Mouse (Mus musculus) kidney, embryonic 14.5 days (tissue): ENCODE data around the gene Phldb2. TPM values are rescaled to one million over a fixed set of nuclear protein-coding genes. Genes with fewer than 3 reads are reported as not detected.

ENCODE experiments used
- ATAC-seq: fragments of 200-750 bp; cut with Nextera tagmentation; 2 replicates; pipeline ENCODE4 v1.8.0; 2017; ENCODE audit warnings: moderate number of reproducible peaks, mild to moderate bottlenecking, moderate TSS enrichment, moderate library complexity; ENCODE audit not compliant: low FRiP score, low TSS enrichment
- H3K27ac ChIP-seq: fragments of 300-500 bp; sonication (generic); 2 replicates; pipeline ENCODE4 v1.5.1; 2014; ENCODE audit warnings: low read depth, mild to moderate bottlenecking, low read length, moderate library complexity, mixed read lengths
- H3K27me3 ChIP-seq: fragments of 300-500 bp; sonication (generic); 2 replicates; pipeline ENCODE4 v1.6.1; 2014; ENCODE audit warnings: mild to moderate bottlenecking, low read length; ENCODE audit not compliant: control insufficient read depth, insufficient read depth
- H3K36me3 ChIP-seq: fragments of 300-500 bp; sonication (generic); 2 replicates; pipeline ENCODE4 v1.6.1; 2014; ENCODE audit warnings: low read length, mixed read lengths; ENCODE audit not compliant: control insufficient read depth, insufficient read depth
- H3K4me1 ChIP-seq: fragments of 300-500 bp; sonication (generic); 2 replicates; pipeline ENCODE4 v1.6.1; 2014; ENCODE audit warnings: low read length, mixed read lengths; ENCODE audit not compliant: control insufficient read depth, insufficient read depth
- H3K4me2 ChIP-seq: fragments of 300-500 bp; sonication (generic); replicated peaks from 2 replicates; pipeline ENCODE4 v1.6.1; 2014; ENCODE audit warnings: low read depth, mild to moderate bottlenecking, low read length
- H3K4me3 ChIP-seq: fragments of 300-500 bp; sonication (generic); 2 replicates; pipeline ENCODE4 v1.5.1; 2014; ENCODE audit warnings: mild to moderate bottlenecking, low read length
- H3K9ac ChIP-seq: fragments of 300-500 bp; sonication (generic); 2 replicates; pipeline ENCODE4 v1.6.1; 2014; ENCODE audit warnings: low read depth, mild to moderate bottlenecking, low read length, moderate library complexity
- H3K9me3 ChIP-seq: fragments of 300-500 bp; sonication (generic); 2 replicates; pipeline ENCODE4 v1.6.1; 2016; ENCODE audit warnings: low read length; ENCODE audit not compliant: control insufficient read depth
- WGBS: fragments of 180-500 bp; shearing (Covaris S2); extraction: QIAGEN DNeasy Blood & Tissue Kit; methylation state at CpG from one replicate; pipeline ENCODE4 v1.1.7; 2014; 5-methylcytosine and 5-hydroxymethylcytosine counted together
- polyA plus RNA-seq: library from polyadenylated mRNA; unstranded; fragments of >200 nt; fragmentation: Nextera tagmentation; extraction: Ambion mirVana; gene quantifications from 2 replicates; pipeline ENCODE4 v1.2.1, GENCODE M21; 2014

Gene Phldb2
- polyA plus RNA-seq, 1 experiment from 2014 or later, result 79.3 TPM

GRCm38 (mm10) chr16:45810155-45810554 is 143.2 kb downstream of the Phldb2 start:
- Histone ChIP-seq H3K27ac (peak overlapping the region; percentile 15; the same call in 1 of the 2 replicates), H3K9me3 (no peaks in the 10 kb centered on the region), H3K36me3 (peaks cover 37% of the 10 kb centered on the region), H3K9ac (no peak overlapping the region), H3K4me3 (no peak overlapping the region), H3K4me2 (no peak overlapping the region), H3K4me1 (peaks cover 20% of the 10 kb centered on the region), H3K27me3 (no peaks in the 10 kb centered on the region)
- peak; percentile 81 for ATAC-seq
- WGBS, result 43% methylated on average over 2 of the region's 2 CpGs

- H3K9ac ChIP-seq, result no peak overlapping the region
- peaks cover 61% of the 10 kb centered on the region for H3K36me3 ChIP-seq
- whole genome bisulfite sequencing, result 15% methylated on average over 3 of the region's 3 CpGs
- H3K4me2 ChIP-seq, result no peak overlapping the region
- H3K9me3 ChIP-seq, result no peaks in the 10 kb centered on the region
- H3K4me3 ChIP-seq, result no peak overlapping the region
- H3K27ac ChIP-seq, result peak overlapping the region; percentile 19; the same call in 1 of the 2 replicates
- ATAC-seq, result peak; percentile 88; the same call in 1 of the 2 replicates
- H3K27me3 ChIP-seq, result no peaks in the 10 kb centered on the region
- H3K4me1 ChIP-seq, result peaks cover 5% of the 10 kb centered on the region
Observed at GRCm38 (mm10) chr16:45804708-45805107, 148.7 kb downstream of the Phldb2 start.

GRCm38 (mm10) chr16:45800406-45800805 is 153.0 kb downstream of the Phldb2 start:
- Histone ChIP-seq H3K9me3 (no peaks in the 10 kb centered on the region), H3K9ac (no peak overlapping the region), H3K4me3 (no peak overlapping the region), H3K36me3 (peaks cover 51% of the 10 kb centered on the region), H3K27ac (no peak overlapping the region; the same call in 1 of the 2 replicates), H3K27me3 (no peaks in the 10 kb centered on the region), H3K4me2 (no peak overlapping the region), H3K4me1 (no peaks in the 10 kb centered on the region; the same call in 1 of the 2 replicates)
- 67% methylated on average over 2 of the region's 2 CpGs for whole genome bisulfite sequencing
- no peak for ATAC-seq

GRCm38 (mm10) chr16:45799150-45799549 is 154.2 kb downstream of the Phldb2 start:
- no peak overlapping the region for H3K27ac ChIP-seq
- no peak overlapping the region for H3K4me2 ChIP-seq
- H3K9ac ChIP-seq, result no peak overlapping the region
- peaks cover 59% of the 10 kb centered on the region for H3K36me3 ChIP-seq
- no peak for ATAC-seq
- H3K4me1 ChIP-seq, result no peaks in the 10 kb centered on the region; the same call in 1 of the 2 replicates
- no peaks in the 10 kb centered on the region for H3K9me3 ChIP-seq
- no peak overlapping the region for H3K4me3 ChIP-seq
- WGBS, result 71% methylated on average over 4 of the region's 4 CpGs
- no peaks in the 10 kb centered on the region for H3K27me3 ChIP-seq

- no peak for ATAC-seq
- Histone ChIP-seq H3K27ac (no peak overlapping the region), H3K4me2 (no peak overlapping the region), H3K36me3 (peaks cover 62% of the 10 kb centered on the region), H3K4me1 (no peaks in the 10 kb centered on the region; the same call in 1 of the 2 replicates), H3K9ac (no peak overlapping the region), H3K9me3 (no peaks in the 10 kb centered on the region), H3K27me3 (no peaks in the 10 kb centered on the region), H3K4me3 (no peak overlapping the region)
- 94% methylated on average over 2 of the region's 2 CpGs for WGBS
Observed at GRCm38 (mm10) chr16:45798591-45798990, 154.8 kb downstream of the Phldb2 start.

GRCm38 (mm10) chr16:45796815-45797214 is 156.6 kb downstream of the Phldb2 start:
- Histone ChIP-seq H3K4me2 (no peak overlapping the region), H3K27ac (no peak overlapping the region), H3K36me3 (peaks cover 58% of the 10 kb centered on the region), H3K27me3 (no peaks in the 10 kb centered on the region), H3K9ac (no peak overlapping the region), H3K4me3 (no peak overlapping the region), H3K4me1 (no peaks in the 10 kb centered on the region; the same call in 1 of the 2 replicates), H3K9me3 (no peaks in the 10 kb centered on the region)
- 43% methylated on average over 2 of the region's 2 CpGs for WGBS
- peak; percentile 90 for ATAC-seq

GRCm38 (mm10) chr16:45795188-45795693 is 158.2 kb downstream of the Phldb2 start:
- H3K27ac ChIP-seq, result no peak overlapping the region
- ATAC-seq, result no peak
- WGBS, result 68% methylated on average over 5 of the region's 5 CpGs
- no peak overlapping the region for H3K4me2 ChIP-seq
- H3K4me3 ChIP-seq, result no peak overlapping the region
- H3K9me3 ChIP-seq, result no peaks in the 10 kb centered on the region
- no peak overlapping the region for H3K9ac ChIP-seq
- H3K36me3 ChIP-seq, result peaks cover 50% of the 10 kb centered on the region; the same call in 1 of the 2 replicates
- H3K4me1 ChIP-seq, result no peaks in the 10 kb centered on the region; the same call in 1 of the 2 replicates
- H3K27me3 ChIP-seq, result no peaks in the 10 kb centered on the region

GRCm38 (mm10) chr16:45792781-45793180 is 160.6 kb downstream of the Phldb2 start:
- WGBS, result 85% methylated on average over 2 of the region's 2 CpGs
- ATAC-seq, result no peak
- Histone ChIP-seq H3K9me3 (no peaks in the 10 kb centered on the region), H3K4me3 (no peak overlapping the region), H3K36me3 (peaks cover 54% of the 10 kb centered on the region), H3K27me3 (no peaks in the 10 kb centered on the region), H3K4me2 (no peak overlapping the region), H3K9ac (no peak overlapping the region), H3K27ac (no peak overlapping the region), H3K4me1 (no peaks in the 10 kb centered on the region; the same call in 1 of the 2 replicates)

- Histone ChIP-seq H3K4me1 (no peaks in the 10 kb centered on the region), H3K9ac (no peak overlapping the region), H3K9me3 (no peaks in the 10 kb centered on the region), H3K36me3 (peaks cover 57% of the 10 kb centered on the region), H3K27ac (no peak overlapping the region), H3K4me3 (no peak overlapping the region), H3K4me2 (no peak overlapping the region), H3K27me3 (no peaks in the 10 kb centered on the region)
- WGBS, result 74% methylated on average over 5 of the region's 5 CpGs
- no peak for ATAC-seq
Observed at GRCm38 (mm10) chr16:45791286-45791685, 162.1 kb downstream of the Phldb2 start.
